In genomic region chr1:34678734-34679068, GRCm38 (mm10) we compare ENCODE assay signal across 7 mouse cellular contexts.
A peak's percentile ranks its signal among the peaks of the same experiment; 100 is the strongest.
DNase-seq lines count a peak whose midpoint lies in the region; ATAC-seq lines count a peak whose summit lies in the region.

No protein-coding gene starts in this region.

- peak overlapping the region; percentile 93 for H3K4me2 ChIP-seq in forebrain, embryonic 13.5 days
- peak overlapping the region; percentile 92 for H3K4me2 ChIP-seq in limb, embryonic 11.5 days (ENCODE audit: low read depth, severe bottlenecking)
- peak overlapping the region; percentile 96 for H3K4me2 ChIP-seq in stomach, embryonic 14.5 days (replicated peaks; ENCODE audit: low read depth, low read length)

- H3K36me3 ChIP-seq in megakaryocyte, embryonic 14.5 days (replicated peaks; ENCODE audit: low read length), result no peaks in the 10 kb centered on the region
- H3K36me3 ChIP-seq in forebrain, embryonic 13.5 days (ENCODE audit: poor library complexity, severe bottlenecking), result no peaks in the 10 kb centered on the region
- no peaks in the 10 kb centered on the region for H3K36me3 ChIP-seq in limb, embryonic 11.5 days (ENCODE audit: control insufficient read depth, insufficient read depth, low read length)
- no peaks in the 10 kb centered on the region for H3K36me3 ChIP-seq in stomach, embryonic 14.5 days (ENCODE audit: control insufficient read depth, insufficient read depth, low read length)

- H3K27me3 ChIP-seq in megakaryocyte, embryonic 14.5 days (replicated peaks), result peaks cover 63% of the 10 kb centered on the region
- H3K27me3 ChIP-seq in forebrain, embryonic 13.5 days, result peaks cover 44% of the 10 kb centered on the region
- peaks cover 24% of the 10 kb centered on the region for H3K27me3 ChIP-seq in limb, embryonic 11.5 days (ENCODE audit: control insufficient read depth, insufficient read depth, low read length)
- peaks cover 15% of the 10 kb centered on the region for H3K27me3 ChIP-seq in stomach, embryonic 14.5 days (ENCODE audit: control insufficient read depth, insufficient read depth, low read length)

- peak overlapping the region; percentile 70 for H3K9ac ChIP-seq in forebrain, embryonic 13.5 days
- H3K9ac ChIP-seq in limb, embryonic 11.5 days (ENCODE audit: low read length), result no peak overlapping the region
- no peak overlapping the region for H3K9ac ChIP-seq in stomach, embryonic 14.5 days (replicated peaks; ENCODE audit: low read depth, low read length)

- H3K4me3 ChIP-seq in megakaryocyte, embryonic 14.5 days (replicated peaks), result peak overlapping the region; percentile 48
- peak overlapping the region; percentile 50 for H3K4me3 ChIP-seq in forebrain, embryonic 13.5 days
- H3K4me3 ChIP-seq in limb, embryonic 11.5 days (ENCODE audit: low read depth, low read length), result peak overlapping the region; percentile 40
- H3K4me3 ChIP-seq in stomach, embryonic 14.5 days (ENCODE audit: low read depth, low read length), result peak overlapping the region; percentile 40

- no peak overlapping the region for H3K27ac ChIP-seq in forebrain, embryonic 13.5 days
- H3K27ac ChIP-seq in limb, embryonic 11.5 days (replicated peaks; ENCODE audit: low read depth, low read length), result no peak overlapping the region
- no peak overlapping the region for H3K27ac ChIP-seq in stomach, embryonic 14.5 days (ENCODE audit: low read length)

- peaks cover 25% of the 10 kb centered on the region for H3K4me1 ChIP-seq in megakaryocyte, embryonic 14.5 days
- H3K4me1 ChIP-seq in forebrain, embryonic 13.5 days, result peaks cover 27% of the 10 kb centered on the region
- 0 out of 2 replicates have a peak, but pooled peaks cover 4% of the 10 kb centered on the region for H3K4me1 ChIP-seq in limb, embryonic 11.5 days (ENCODE audit: control insufficient read depth, insufficient read depth, low read length)
- H3K4me1 ChIP-seq in stomach, embryonic 14.5 days (ENCODE audit: control insufficient read depth, insufficient read depth, low read length), result peaks cover 7% of the 10 kb centered on the region

- ATAC-seq in megakaryocyte, adult 5-6 weeks (ENCODE audit: poor library complexity, severe bottlenecking), result no peak
- peak; percentile 38 for ATAC-seq in forebrain, embryonic 13.5 days
- ATAC-seq in limb, embryonic 11.5 days (ENCODE audit: insufficient number of reproducible peaks, low FRiP score, low TSS enrichment, low read depth), result no peak
- ATAC-seq in stomach, embryonic 14.5 days (ENCODE audit: insufficient number of reproducible peaks, insufficient read depth, low FRiP score, low read depth), result 0 out of 2 replicates have a peak, but pooled peaks have one; percentile 33

- 0% methylated on average over 9 of the region's 9 CpGs for WGBS in forebrain, embryonic 13.5 days
- 4% methylated on average over 7 of the region's 9 CpGs for WGBS in limb, embryonic 11.5 days
- WGBS in stomach, embryonic 14.5 days, result 0% methylated on average over 9 of the region's 9 CpGs

- DNase-seq in limb, embryonic 11.5 days (ENCODE audit: low spot score), result peak; percentile 41
- no peak for DNase-seq in spleen, postnatal 10 days (ENCODE audit: low spot score in 2 of 2)
- DNase-seq in adrenal gland, adult 2 months, result no peak

- H3K9me3 ChIP-seq in megakaryocyte, embryonic 14.5 days, result no peaks in the 10 kb centered on the region
- no peaks in the 10 kb centered on the region for H3K9me3 ChIP-seq in forebrain, embryonic 13.5 days (replicated peaks)
- H3K9me3 ChIP-seq in limb, embryonic 11.5 days (ENCODE audit: control insufficient read depth, low read length), result no peaks in the 10 kb centered on the region
- no peaks in the 10 kb centered on the region for H3K9me3 ChIP-seq in stomach, embryonic 14.5 days (ENCODE audit: control insufficient read depth, low read depth, low read length)

Comparison
In these comparisons a context has a peak if more than half of its experiments do, and no peak if none do; other contexts are left out.
1. ATAC-seq: peak in forebrain, embryonic 13.5 days (single experiment) and stomach, embryonic 14.5 days (single experiment); none in megakaryocyte, adult 5-6 weeks (single experiment) and limb, embryonic 11.5 days (single experiment).
2. Peak in every context shown above with its lines, with median percentiles within 50 percentile points of each other: H3K4me3 ChIP-seq and H3K4me2 ChIP-seq.